Mouse (Mus musculus) liver, postnatal 0 days (tissue): ENCODE results near the gene Olfr638.

Experiments
- CTCF ChIP-seq: sonication (generic); IDR thresholded peaks from 2 replicates; pipeline ENCODE4 v1.5.1; 2016; ENCODE audit warnings: antibody characterized with exemption, low read depth
- EP300 ChIP-seq: IDR thresholded peaks from 2 replicates; pipeline ENCODE4 v1.6.1; 2016; ENCODE audit warnings: antibody characterized with exemption, low read depth, mild to moderate bottlenecking

GRCm38 (mm10) chr7:104052566-104052965, 54.0 kb downstream of the Olfr638 start, which contains the start of gene Olfr642:
- TF ChIP-seq CTCF (no peak), EP300 (no peak)
